19 mouse cellular contexts compared by ENCODE assay signal in genomic region chr3:84474398-84474797, GRCm38 (mm10). TPM values are rescaled to one million over a fixed set of nuclear protein-coding genes. Genes with fewer than 3 reads are reported as not detected.
DNase-seq lines count a peak whose midpoint lies in the region; ATAC-seq lines count a peak whose summit lies in the region.
"Had no signal": no experiment of that assay in that cellular context is flagged by ENCODE, and none has a peak within 500 bp of the region (broad histone marks: within the 10 kb centered on the region; RNA-seq: fewer than 3 reads in every experiment).

No protein-coding gene starts in this region.

- no peaks in the 10 kb centered on the region for H3K9me3 ChIP-seq in liver, embryonic 12.5 days (replicated peaks)
- no peaks in the 10 kb centered on the region for H3K9me3 ChIP-seq in liver, embryonic 11.5 days (ENCODE audit: control insufficient read depth, low read length)
- no peaks in the 10 kb centered on the region for H3K9me3 ChIP-seq in liver, embryonic 16.5 days (replicated peaks; ENCODE audit: control insufficient read depth, low read length)
- H3K9me3 ChIP-seq in stomach, embryonic 16.5 days (replicated peaks; ENCODE audit: control insufficient read depth, low read length): no peaks in the 10 kb centered on the region
- H3K9me3 ChIP-seq: embryonic facial prominence, embryonic 15.5 days; forebrain, embryonic 12.5 days; heart, embryonic 12.5 days had no signal

- peak overlapping the region; percentile 97 for H3K4me2 ChIP-seq in liver, embryonic 12.5 days
- H3K4me2 ChIP-seq in liver, embryonic 11.5 days: no peak overlapping the region
- peak overlapping the region; percentile 61 for H3K4me2 ChIP-seq in liver, embryonic 16.5 days (ENCODE audit: low read depth, low read length)
- H3K4me2 ChIP-seq in stomach, embryonic 16.5 days (ENCODE audit: low read depth, low read length): peak overlapping the region; percentile 31; the same call in 1 of the 2 replicates
- H3K4me2 ChIP-seq: embryonic facial prominence, embryonic 15.5 days; forebrain, embryonic 12.5 days had no signal

- peak overlapping the region; percentile 95 for H3K27ac ChIP-seq in liver, embryonic 12.5 days
- H3K27ac ChIP-seq in liver, embryonic 11.5 days (ENCODE audit: low read depth, low read length): no peak overlapping the region; the same call in 1 of the 2 replicates
- no peak overlapping the region for H3K27ac ChIP-seq in liver, embryonic 16.5 days (ENCODE audit: low read length)
- peak overlapping the region; percentile 69 for H3K27ac ChIP-seq in stomach, embryonic 16.5 days (ENCODE audit: low read length)
- H3K27ac ChIP-seq: embryonic facial prominence, embryonic 15.5 days; forebrain, embryonic 12.5 days had no signal

- 66% methylated on average over 6 of the region's 6 CpGs for WGBS in liver, embryonic 12.5 days (ENCODE audit: insufficient replicate concordance)
- WGBS in liver, embryonic 11.5 days: 82% methylated on average over 6 of the region's 6 CpGs
- WGBS in liver, embryonic 16.5 days (ENCODE audit: insufficient replicate concordance): 76% methylated on average over 6 of the region's 6 CpGs
- WGBS in stomach, embryonic 16.5 days: 66% methylated on average over 6 of the region's 6 CpGs

- peak overlapping the region; percentile 38 for H3K4me3 ChIP-seq in liver, embryonic 12.5 days
- H3K4me3 ChIP-seq in liver, embryonic 11.5 days (ENCODE audit: low read depth, low read length): no peak overlapping the region
- H3K4me3 ChIP-seq in liver, embryonic 16.5 days (ENCODE audit: low read depth, low read length): peak overlapping the region; percentile 39
- no peak overlapping the region for H3K4me3 ChIP-seq in stomach, embryonic 16.5 days (replicated peaks; ENCODE audit: low read length)
- H3K4me3 ChIP-seq: embryonic facial prominence, embryonic 15.5 days; forebrain, embryonic 12.5 days; heart, embryonic 12.5 days had no signal

- ATAC-seq in liver, embryonic 12.5 days: no peak
- no peak for ATAC-seq in liver, embryonic 11.5 days (replicated peaks; ENCODE audit: low FRiP score)
- ATAC-seq in liver, embryonic 16.5 days (ENCODE audit: low read depth): no peak
- ATAC-seq in stomach, embryonic 16.5 days (ENCODE audit: insufficient read depth, low FRiP score): no peak
- no peak for ATAC-seq in CD4-positive, CD25-positive, alpha-beta regulatory T cell, adult 4 months
- ATAC-seq: forebrain, embryonic 16.5 days had no signal

- H3K27me3 ChIP-seq in liver, embryonic 12.5 days (replicated peaks): peaks cover 51% of the 10 kb centered on the region
- H3K27me3 ChIP-seq in liver, embryonic 11.5 days (replicated peaks; ENCODE audit: control insufficient read depth, insufficient read depth, low read length): peaks cover 36% of the 10 kb centered on the region
- peaks cover 10% of the 10 kb centered on the region for H3K27me3 ChIP-seq in liver, embryonic 16.5 days (ENCODE audit: control insufficient read depth, insufficient read depth, low read depth, low read length)
- H3K27me3 ChIP-seq in stomach, embryonic 16.5 days (ENCODE audit: control insufficient read depth, insufficient read depth, low read length): no peaks in the 10 kb centered on the region

- peak overlapping the region; percentile 67; the same call in 1 of the 2 replicates for H3K9ac ChIP-seq in liver, embryonic 12.5 days
- no peak overlapping the region for H3K9ac ChIP-seq in liver, embryonic 11.5 days (ENCODE audit: low read depth, low read length)
- peak overlapping the region; percentile 40; the same call in 1 of the 2 replicates for H3K9ac ChIP-seq in liver, embryonic 16.5 days (ENCODE audit: low read depth, low read length)
- H3K9ac ChIP-seq in stomach, embryonic 16.5 days (ENCODE audit: low read length): peak overlapping the region; percentile 53; the same call in 1 of the 2 replicates
- H3K9ac ChIP-seq: embryonic facial prominence, embryonic 15.5 days; forebrain, embryonic 12.5 days; heart, embryonic 12.5 days had no signal

- peaks cover 98% of the 10 kb centered on the region for H3K4me1 ChIP-seq in liver, embryonic 12.5 days
- H3K4me1 ChIP-seq in liver, embryonic 11.5 days (replicated peaks; ENCODE audit: control insufficient read depth, insufficient read depth, low read length): peaks cover 67% of the 10 kb centered on the region
- peaks cover 68% of the 10 kb centered on the region for H3K4me1 ChIP-seq in liver, embryonic 16.5 days (ENCODE audit: control insufficient read depth, low read depth, low read length)
- peaks cover 42% of the 10 kb centered on the region for H3K4me1 ChIP-seq in stomach, embryonic 16.5 days (ENCODE audit: control insufficient read depth, insufficient read depth, low read length)

- H3K36me3 ChIP-seq in liver, embryonic 12.5 days: peaks cover 58% of the 10 kb centered on the region
- H3K36me3 ChIP-seq in liver, embryonic 11.5 days (ENCODE audit: control insufficient read depth, insufficient read depth, low read length): no peaks in the 10 kb centered on the region
- peaks cover 33% of the 10 kb centered on the region for H3K36me3 ChIP-seq in liver, embryonic 16.5 days (ENCODE audit: control insufficient read depth, insufficient read depth)
- H3K36me3 ChIP-seq in stomach, embryonic 16.5 days (ENCODE audit: control insufficient read depth, insufficient read depth, low read length): no peaks in the 10 kb centered on the region; the same call in 1 of the 2 replicates
- H3K36me3 ChIP-seq: embryonic facial prominence, embryonic 15.5 days; forebrain, embryonic 12.5 days; heart, embryonic 12.5 days had no signal

- DNase-seq in liver, embryonic 11.5 days (ENCODE audit: low spot score): no peak
- DNase-seq in ovary, postnatal 36 days (ENCODE audit: low spot score): peak; percentile 52
- DNase-seq in ovary, postnatal 10 days (ENCODE audit: low spot score): no peak
- no peak for DNase-seq in spleen, postnatal 36 days (ENCODE audit: low spot score in 2 of 2)
- DNase-seq: adrenal gland, postnatal 10 days; cerebellum, adult 11 months; cerebellum, adult 8-10 months; cerebellum, postnatal 14 days; embryo, embryonic 11 days; gastrocnemius, postnatal 14 days; heart, postnatal 36 days had no signal

RNA-seq across cellular contexts. Expression of gene Fhdc1, which starts 5.8 kb away (rescaled TPM):
- polyA plus RNA-seq in liver, embryonic 12.5 days (2016; fragmentation: Nextera tagmentation; extraction: Ambion mirVana): 26.5 and 31.5 TPM in 2 replicates
- 7.6 and 11.6 TPM in 2 replicates for polyA plus RNA-seq in liver, embryonic 11.5 days (2014; fragmentation: Nextera tagmentation; extraction: Ambion mirVana)
- 50.0 and 59.2 TPM in 2 replicates for polyA plus RNA-seq in liver, embryonic 16.5 days (2015; fragmentation: Nextera tagmentation; extraction: Ambion mirVana)
- 20.0 and 21.2 TPM in 2 replicates for polyA plus RNA-seq in stomach, embryonic 16.5 days (2015; fragmentation: Nextera tagmentation; extraction: Ambion mirVana)
- polyA plus RNA-seq in CD4-positive, CD25-positive, alpha-beta regulatory T cell, adult 4 months (2017; shearing (Covaris generic)): under 1 TPM; 0.47 to 0.62 TPM

Comparison
In these comparisons a context has a peak if more than half of its experiments do, and no peak if none do; other contexts are left out.
1. H3K27ac ChIP-seq: peak in liver, embryonic 12.5 days (single experiment) and stomach, embryonic 16.5 days (single experiment); none in liver, embryonic 11.5 days (single experiment) and liver, embryonic 16.5 days (single experiment).
2. H3K4me3 ChIP-seq: peak in liver, embryonic 12.5 days (single experiment) and liver, embryonic 16.5 days (single experiment); none in liver, embryonic 11.5 days (single experiment) and stomach, embryonic 16.5 days (single experiment).